Mouse (Mus musculus) liver, embryonic 14.5 days (tissue): Measurements from ENCODE around the gene Stard5.

Experiments used
- CTCF ChIP-seq: IDR thresholded peaks from 2 replicates; pipeline ENCODE4 v1.5.1; 2016; ENCODE audit warnings: antibody characterized with exemption, low read depth, control low read depth
- EP300 ChIP-seq: IDR thresholded peaks from 2 replicates; pipeline ENCODE4 v1.6.1; 2016; ENCODE audit warnings: antibody characterized with exemption, low read depth

DNA sequence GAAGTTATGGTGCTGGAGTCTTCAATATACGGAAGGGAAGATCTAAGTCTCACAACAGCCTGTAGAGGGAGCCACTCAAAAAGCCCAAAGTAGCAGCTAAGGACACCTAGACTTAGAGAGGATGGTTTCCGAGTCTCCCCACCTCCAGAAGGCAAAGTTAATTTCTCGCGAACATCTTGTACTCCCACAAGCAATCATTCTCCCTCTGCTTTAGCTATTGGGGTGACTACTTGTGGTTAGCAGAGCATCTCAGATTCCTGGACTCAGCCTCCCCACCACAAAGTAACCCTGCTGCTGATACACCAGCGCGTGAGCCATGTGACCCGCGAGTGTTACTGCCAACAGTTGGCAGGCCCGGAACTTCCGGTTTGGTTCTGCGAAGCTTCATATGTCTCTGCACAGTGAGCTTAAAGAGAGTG, 28.5 kb downstream of the Stard5 start:
- 0 out of 2 replicates have a peak, but pooled peaks have one; percentile 12 for TF ChIP-seq CTCF
- no peak for TF ChIP-seq EP300
